Mouse (Mus musculus) heart, embryonic 16.5 days (tissue): ENCODE data around the gene H2afv. TPM values are rescaled to one million over a fixed set of nuclear protein-coding genes. Genes with fewer than 3 reads are reported as not detected.

ENCODE experiments used
- ATAC-seq: fragments of 200-750 bp; cut with Nextera tagmentation; replicated peaks from 2 replicates; pipeline ENCODE4 v1.8.0; 2017; ENCODE audit warnings: moderate number of reproducible peaks; ENCODE audit not compliant: insufficient read depth, low FRiP score; ENCODE audit errors: extremely low read depth
- H3K27ac ChIP-seq: fragments of 300-500 bp; sonication (generic); 2 replicates; pipeline ENCODE4 v1.5.1; 2014; ENCODE audit warnings: mild to moderate bottlenecking, low read length, control low read depth, moderate library complexity
- H3K27me3 ChIP-seq: fragments of 300-500 bp; sonication (generic); 2 replicates; pipeline ENCODE4 v1.6.1; 2014; ENCODE audit warnings: low read length, mixed read lengths; ENCODE audit not compliant: control insufficient read depth, insufficient read depth
- H3K36me3 ChIP-seq: fragments of 300-500 bp; sonication (generic); 2 replicates; pipeline ENCODE4 v1.6.1; 2014; ENCODE audit not compliant: control insufficient read depth, insufficient read depth
- H3K4me1 ChIP-seq: fragments of 300-500 bp; sonication (generic); 2 replicates; pipeline ENCODE4 v1.6.1; 2014; ENCODE audit warnings: low read length, mixed read lengths; ENCODE audit not compliant: control insufficient read depth, insufficient read depth
- H3K4me2 ChIP-seq: fragments of 300-500 bp; sonication (generic); 2 replicates; pipeline ENCODE4 v1.6.1; 2014; ENCODE audit warnings: low read depth, mild to moderate bottlenecking, control low read depth, low read length
- H3K4me3 ChIP-seq: fragments of 300-500 bp; sonication (generic); 2 replicates; pipeline ENCODE4 v1.5.1; 2014; ENCODE audit warnings: mild to moderate bottlenecking, control low read depth, low read length
- H3K9ac ChIP-seq: fragments of 300-500 bp; sonication (generic); 2 replicates; pipeline ENCODE4 v1.6.1; 2014; ENCODE audit warnings: low read length, control low read depth
- H3K9me3 ChIP-seq: fragments of 300-500 bp; sonication (generic); replicated peaks from 2 replicates; pipeline ENCODE4 v1.6.1; 2016; ENCODE audit warnings: low read length; ENCODE audit not compliant: control insufficient read depth
- WGBS: fragments of 180-500 bp; shearing (Covaris S2); extraction: QIAGEN DNeasy Blood & Tissue Kit; methylation state at CpG from one replicate; pipeline ENCODE4 v1.1.7; 2014; 5-methylcytosine and 5-hydroxymethylcytosine counted together
- polyA plus RNA-seq: library from polyadenylated mRNA; unstranded; fragments of >200 nt; fragmentation: Nextera tagmentation; extraction: Ambion mirVana; gene quantifications from 2 replicates; pipeline ENCODE4 v1.2.1, GENCODE M21; 2015

The H2afv gene
- polyA plus RNA-seq, 1 experiment from 2014 or later = 358 TPM

DNA sequence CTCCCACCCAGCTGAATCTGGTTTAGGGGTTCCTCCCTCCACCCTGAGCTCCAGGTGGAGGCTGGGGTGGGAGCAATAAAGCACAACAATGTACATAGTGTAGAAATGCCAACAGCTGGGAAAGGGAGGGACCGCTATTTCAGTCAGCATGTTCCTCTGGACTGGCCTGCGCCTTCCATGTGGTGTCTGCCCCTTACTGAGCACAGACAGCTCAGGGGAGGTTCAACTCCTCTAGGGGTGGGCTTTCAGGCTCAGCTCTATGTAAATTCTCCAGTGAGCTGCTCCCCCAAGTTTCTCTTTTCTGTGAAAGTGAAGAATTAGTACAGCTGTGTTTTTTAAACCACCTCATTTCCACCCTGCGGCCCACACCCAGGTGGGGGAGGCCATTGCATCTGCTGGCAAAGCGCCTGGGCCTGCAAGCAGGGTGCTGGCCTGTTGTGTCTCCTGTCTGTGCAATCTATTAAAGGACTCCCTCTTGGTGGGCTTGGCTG is 38.6 kb downstream of the H2afv start:
- Histone ChIP-seq H3K4me1 (peaks cover 42% of the 10 kb centered on the region), H3K27ac (peak overlapping the region; percentile 83), H3K4me3 (no peak overlapping the region), H3K27me3 (no peaks in the 10 kb centered on the region), H3K9ac (peak overlapping the region; percentile 52), H3K4me2 (no peak overlapping the region), H3K36me3 (peaks cover 37% of the 10 kb centered on the region), H3K9me3 (no peaks in the 10 kb centered on the region)
- WGBS = 54% methylated on average over 4 of the region's 4 CpGs
- ATAC-seq = peak; percentile 10; the same call in 1 of the 2 replicates

DNA sequence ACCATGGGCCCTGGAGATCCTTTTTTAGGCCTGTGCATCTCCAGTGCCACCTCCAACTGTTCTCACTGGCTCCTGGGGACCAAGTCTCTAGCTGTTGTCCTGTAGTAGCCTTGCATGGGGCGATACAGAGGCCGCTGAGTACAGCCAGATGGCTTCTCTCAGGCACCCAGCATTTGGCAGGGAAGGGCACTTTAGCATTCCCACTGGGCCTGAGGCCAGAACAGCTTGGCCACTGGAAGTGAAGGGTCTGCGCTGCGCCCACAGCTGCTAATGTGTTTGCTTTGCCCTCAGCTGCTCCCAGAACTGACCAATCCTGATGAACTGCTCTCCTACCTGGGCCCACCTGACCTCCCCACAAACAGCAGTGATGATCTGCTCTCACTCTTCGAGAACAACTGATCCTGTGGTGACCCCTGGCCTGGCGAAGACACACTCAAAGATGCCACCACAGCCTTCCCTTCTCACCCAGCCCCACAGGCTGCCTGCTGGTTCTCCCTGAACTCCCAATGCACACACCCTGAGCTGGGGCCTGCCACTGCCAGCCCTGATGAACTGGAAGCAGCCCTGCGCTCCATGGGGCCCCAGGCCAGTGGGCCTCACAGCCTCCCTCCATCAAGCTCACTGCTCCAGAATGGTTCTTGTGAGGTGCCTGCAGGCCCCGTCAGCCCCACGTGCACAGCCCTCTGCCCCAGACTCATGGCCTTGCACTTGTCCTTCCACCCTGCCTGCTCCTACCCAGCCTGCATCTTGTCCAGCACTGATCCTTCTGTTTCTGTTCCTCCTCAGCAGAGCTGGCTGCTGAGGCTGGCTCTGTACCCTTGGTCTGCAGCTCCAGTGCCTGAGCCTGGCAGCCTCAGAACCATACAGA is 39.3 kb downstream of the H2afv start:
- Histone ChIP-seq H3K27ac (peak overlapping the region; percentile 83), H3K9me3 (no peaks in the 10 kb centered on the region), H3K4me3 (no peak overlapping the region), H3K9ac (peak overlapping the region; percentile 52), H3K4me2 (no peak overlapping the region), H3K36me3 (peaks cover 42% of the 10 kb centered on the region), H3K27me3 (no peaks in the 10 kb centered on the region), H3K4me1 (peaks cover 37% of the 10 kb centered on the region)
- peak; percentile 46 for ATAC-seq
- whole genome bisulfite sequencing = 67% methylated on average over 9 of the region's 9 CpGs

DNA sequence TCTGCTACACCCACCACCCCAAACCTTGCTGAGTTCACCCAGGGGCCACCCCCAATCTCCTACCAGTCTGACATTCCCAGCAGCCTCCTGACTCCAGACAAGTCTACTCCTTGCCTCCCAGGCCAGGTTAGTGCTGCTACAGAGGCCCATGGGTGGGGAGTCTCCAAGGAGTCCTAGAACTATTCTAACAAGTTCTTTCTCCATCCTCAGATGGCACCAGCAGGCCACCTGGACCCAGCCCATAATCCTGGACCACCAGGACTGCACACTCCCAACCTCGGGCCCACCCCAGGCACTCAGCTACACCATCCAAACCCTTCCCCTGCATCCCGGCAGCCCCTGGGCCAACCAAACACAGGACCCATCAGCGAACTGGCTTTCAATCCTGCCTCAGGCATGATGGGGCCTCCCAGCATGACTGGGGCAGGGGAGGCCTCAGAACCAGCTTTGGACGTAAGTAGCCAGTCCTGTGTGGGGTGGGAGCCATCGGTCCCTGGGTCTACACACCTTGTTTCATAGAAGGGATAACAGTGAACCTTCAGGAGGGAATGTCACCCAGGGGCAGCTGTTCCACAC is 40.3 kb downstream of the H2afv start:
- no peak overlapping the region for H3K4me3 ChIP-seq
- 91% methylated on average over 5 of the region's 5 CpGs for WGBS
- H3K4me2 ChIP-seq = no peak overlapping the region
- no peak for ATAC-seq
- peaks cover 52% of the 10 kb centered on the region for H3K36me3 ChIP-seq
- no peaks in the 10 kb centered on the region for H3K9me3 ChIP-seq
- H3K27ac ChIP-seq = peak overlapping the region; percentile 83
- no peaks in the 10 kb centered on the region for H3K27me3 ChIP-seq
- H3K9ac ChIP-seq = peak overlapping the region; percentile 24; the same call in 1 of the 2 replicates
- H3K4me1 ChIP-seq = peaks cover 36% of the 10 kb centered on the region

DNA sequence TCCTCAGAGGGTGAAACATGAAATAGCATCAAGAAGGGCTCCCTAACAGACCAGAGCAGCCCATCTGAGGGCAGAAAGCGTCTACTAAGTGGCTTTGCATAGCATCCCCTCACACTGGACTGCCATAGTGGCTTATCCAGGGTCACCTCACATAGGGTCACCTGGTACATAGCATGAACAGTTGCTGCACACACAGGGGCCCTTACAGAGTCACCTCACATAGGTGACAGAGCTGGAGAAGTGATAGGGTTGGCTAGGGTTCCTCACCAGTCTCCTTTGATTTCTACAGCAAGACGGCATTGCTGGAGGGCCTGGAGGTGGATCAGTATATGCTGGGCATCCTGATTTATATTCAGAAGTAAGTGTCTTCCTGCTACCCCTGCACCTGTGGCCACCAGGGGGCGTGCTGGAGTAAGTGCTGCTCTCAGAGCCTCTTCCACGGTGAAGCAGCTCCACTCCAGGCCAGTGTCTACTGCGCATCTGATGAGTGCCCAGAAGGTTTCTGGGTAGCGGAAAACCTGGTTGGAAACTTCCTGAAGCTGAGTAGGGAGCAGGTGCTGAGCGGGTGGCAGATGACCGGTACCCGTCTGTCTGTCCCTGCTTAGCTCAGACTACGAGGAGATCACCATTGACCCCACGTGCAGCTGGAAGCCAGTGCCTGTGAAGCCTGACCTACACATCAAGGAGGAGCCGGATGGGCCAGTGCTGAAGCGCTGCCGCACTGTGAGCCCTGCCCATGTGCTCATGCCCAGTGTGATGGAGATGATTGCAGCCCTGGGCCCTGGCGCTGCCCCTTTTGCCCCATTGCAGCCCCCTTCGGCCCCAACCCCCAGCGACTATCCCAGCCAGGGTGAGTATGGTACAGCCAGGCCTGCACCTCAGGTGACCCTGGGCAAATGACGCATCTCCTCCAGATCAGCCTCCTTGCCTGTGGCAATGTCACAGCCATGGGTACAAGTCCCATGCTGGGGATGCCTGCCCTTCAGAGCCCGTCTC is 41.4 kb downstream of the H2afv start:
- H3K27me3 ChIP-seq = no peaks in the 10 kb centered on the region
- 85% methylated on average over 19 of the region's 19 CpGs for WGBS
- no peak overlapping the region for H3K4me3 ChIP-seq
- H3K9me3 ChIP-seq = no peaks in the 10 kb centered on the region
- H3K27ac ChIP-seq = no peak overlapping the region
- H3K4me1 ChIP-seq = peaks cover 36% of the 10 kb centered on the region
- H3K4me2 ChIP-seq = no peak overlapping the region
- no peak overlapping the region for H3K9ac ChIP-seq
- ATAC-seq = no peak
- peaks cover 60% of the 10 kb centered on the region for H3K36me3 ChIP-seq

DNA sequence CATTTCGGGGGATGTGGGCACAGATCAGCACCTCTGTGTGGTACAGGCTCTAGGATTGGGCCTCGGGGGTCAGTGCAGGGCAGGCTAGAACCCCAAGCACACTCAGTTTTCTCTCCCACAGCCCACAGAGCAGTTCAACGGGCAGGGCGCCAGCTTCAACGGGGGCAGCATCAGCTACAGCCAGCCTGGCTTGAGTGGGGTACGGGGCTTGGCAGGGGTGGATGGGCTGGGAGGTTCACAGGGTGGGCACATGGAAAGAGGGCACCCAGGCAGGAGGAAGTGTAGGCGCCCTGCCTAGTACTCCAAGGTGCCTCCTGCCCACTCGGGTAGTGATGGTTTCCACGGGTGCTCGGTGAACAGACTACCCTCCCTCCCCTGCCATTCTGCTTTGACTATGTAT is 46.1 kb downstream of the H2afv start:
- 92% methylated on average over 10 of the region's 10 CpGs for WGBS
- H3K9me3 ChIP-seq = no peaks in the 10 kb centered on the region
- ATAC-seq = no peak
- H3K9ac ChIP-seq = no peak overlapping the region
- H3K4me2 ChIP-seq = no peak overlapping the region
- no peak overlapping the region for H3K27ac ChIP-seq
- no peaks in the 10 kb centered on the region for H3K27me3 ChIP-seq
- no peaks in the 10 kb centered on the region for H3K4me1 ChIP-seq
- H3K36me3 ChIP-seq = peaks cover 74% of the 10 kb centered on the region
- no peak overlapping the region for H3K4me3 ChIP-seq

DNA sequence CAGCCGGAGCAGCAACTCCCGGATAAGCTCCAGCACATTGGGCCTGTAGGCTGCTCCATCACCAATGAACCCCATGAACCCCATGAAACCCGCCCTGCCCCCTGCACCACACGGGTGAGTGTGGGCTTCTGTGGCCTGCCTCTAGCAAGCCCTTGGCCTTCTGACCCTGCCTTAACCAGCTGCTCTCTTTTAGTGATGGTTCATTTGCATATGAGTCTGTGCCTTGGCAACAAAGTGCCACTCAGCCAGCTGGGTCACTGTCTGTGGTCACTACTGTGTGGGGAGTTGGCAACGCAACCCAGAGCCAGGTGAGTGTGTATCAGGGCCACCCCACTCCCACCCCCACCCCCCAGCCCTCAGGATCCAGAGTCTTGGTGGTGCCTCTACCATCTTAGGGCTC is 48.7 kb downstream of the H2afv start:
- 86% methylated on average over 5 of the region's 5 CpGs for WGBS
- peaks cover 51% of the 10 kb centered on the region for H3K36me3 ChIP-seq
- no peaks in the 10 kb centered on the region for H3K9me3 ChIP-seq
- H3K9ac ChIP-seq = no peak overlapping the region
- H3K4me1 ChIP-seq = peaks cover 3% of the 10 kb centered on the region
- H3K27ac ChIP-seq = no peak overlapping the region
- H3K4me2 ChIP-seq = no peak overlapping the region
- ATAC-seq = no peak
- H3K4me3 ChIP-seq = no peak overlapping the region
- H3K27me3 ChIP-seq = no peaks in the 10 kb centered on the region

DNA sequence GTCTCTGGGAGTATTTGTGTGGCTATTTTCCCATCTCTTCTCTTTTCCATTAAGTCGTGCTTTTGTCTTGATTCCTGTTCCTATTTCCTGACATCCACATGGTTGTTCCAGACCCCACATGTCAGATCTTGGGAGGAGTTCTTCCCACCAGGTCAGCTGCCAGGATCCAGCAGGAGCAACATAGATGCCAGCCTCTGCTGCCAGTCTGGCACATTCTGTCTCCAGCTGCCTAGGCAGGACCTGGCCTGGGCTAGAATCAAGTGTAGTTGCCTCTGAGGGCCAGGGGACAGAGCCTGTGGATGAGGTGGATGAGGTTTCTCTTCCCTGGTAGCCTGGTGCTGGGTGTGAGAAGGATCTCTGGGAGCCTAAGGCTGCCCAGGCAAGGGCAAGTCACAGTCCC is 50.4 kb downstream of the H2afv start:
- Histone ChIP-seq H3K4me3 (no peak overlapping the region), H3K4me2 (no peak overlapping the region), H3K9me3 (no peaks in the 10 kb centered on the region), H3K27me3 (no peaks in the 10 kb centered on the region), H3K9ac (0 out of 2 replicates have a peak overlapping the region, but pooled peaks have one; percentile 20), H3K27ac (no peak overlapping the region), H3K4me1 (peaks cover 7% of the 10 kb centered on the region), H3K36me3 (peaks cover 36% of the 10 kb centered on the region)
- 67% methylated on average over 1 of the region's 1 CpGs for WGBS
- ATAC-seq = no peak

DNA sequence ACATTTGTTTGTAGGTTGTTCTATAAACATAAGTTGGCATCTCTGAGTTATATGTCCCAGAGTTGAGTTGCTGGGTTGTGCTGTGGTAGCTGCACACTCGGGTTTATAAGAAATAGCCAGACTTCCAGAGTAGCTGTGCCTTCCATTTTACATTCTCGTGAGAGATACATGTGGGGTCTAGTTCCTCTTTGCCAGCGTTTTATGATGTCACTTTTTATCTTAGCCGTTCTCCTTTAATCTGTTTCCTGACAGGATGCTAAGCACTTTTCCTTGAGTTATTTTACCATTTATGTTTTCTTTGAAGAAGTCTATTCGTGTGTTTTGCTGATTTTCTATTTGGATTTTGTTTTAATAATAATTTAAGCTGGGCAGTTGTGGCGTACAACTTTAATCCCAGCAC is 51.4 kb downstream of the H2afv start:
- H3K4me2 ChIP-seq = no peak overlapping the region
- H3K27ac ChIP-seq = no peak overlapping the region
- peaks cover 7% of the 10 kb centered on the region for H3K4me1 ChIP-seq
- ATAC-seq = no peak
- 73% methylated on average over 6 of the region's 6 CpGs for WGBS
- H3K4me3 ChIP-seq = no peak overlapping the region
- peaks cover 29% of the 10 kb centered on the region for H3K36me3 ChIP-seq
- no peaks in the 10 kb centered on the region for H3K9me3 ChIP-seq
- no peaks in the 10 kb centered on the region for H3K27me3 ChIP-seq
- H3K9ac ChIP-seq = no peak overlapping the region
